Mouse (Mus musculus) olfactory bulb, adult 2 months (tissue): ENCODE data around the gene Actb.

ENCODE experiments used
- CTCF ChIP-seq: fragments of 200-500 bp; IDR thresholded peaks from 2 replicates; pipeline ENCODE4 v1.5.1; 2012; ENCODE audit warnings: low read depth, mild to moderate bottlenecking, low read length, moderate library complexity; ENCODE audit not compliant: insufficient read depth
- POLR2A ChIP-seq: fragments of 200-500 bp; IDR thresholded peaks from 2 replicates; pipeline ENCODE4 v1.6.1; 2012; ENCODE audit warnings: mild to moderate bottlenecking, low read depth, low read length, moderate library complexity; ENCODE audit not compliant: insufficient read depth

- TF ChIP-seq POLR2A, result no peak
- no peak for TF ChIP-seq CTCF
Observed at GRCm38 (mm10) chr5:142901355-142901802, 5.2 kb downstream of the Actb start.
